Mouse (Mus musculus): ENCODE results near the gene Tmem59l.

- TF ChIP-seq CTCF (IDR thresholded peaks at IDR 0.05; ENCODE audit: control insufficient read depth, insufficient read depth, insufficient read length) (no peak), MAX (IDR thresholded peaks at IDR 0.05) (no peak), USF1 (IDR thresholded peaks at IDR 0.05; ENCODE audit: low read depth) (no peak), CEBPB (IDR thresholded peaks at IDR 0.05; ENCODE audit: low read depth) (no peak), MYOD1 (IDR thresholded peaks at IDR 0.05; ENCODE audit: control insufficient read depth, insufficient read length, low read depth) (no peak)
Observed at GRCm38 (mm10) chr8:70512253-70512903, 25.2 kb upstream of the Tmem59l start.

Measured in C2C12 (cell line).